Mouse (Mus musculus): ENCODE measurements around the gene Ucp3. TPM values are rescaled to one million over a fixed set of nuclear protein-coding genes. Genes with fewer than 3 reads are reported as not detected.

Gene Ucp3
- 0.44 TPM for total RNA-seq (2023)

GRCm38 (mm10) chr7:100472777-100473176 lies at the start of gene Ucp3:
Ucp3 (plus strand) TSS chr7:100472990.

GRCm38 (mm10) chr7:100493117-100493483 lies 20.3 kb downstream of the Ucp3 start, which contains the start of gene Ucp2:
Ucp2 (plus strand) TSS chr7:100493337.

GRCm38 (mm10) chr7:100514573-100514972 lies 41.8 kb downstream of the Ucp3 start, which contains the start of gene Dnajb13:
Dnajb13 (minus strand) TSS chr7:100514960.

Other genes with a start within 250 kb of the Ucp3 start
- 35.4 TPM for gene Pgm2l1, start 245.6 kb upstream of the Ucp3 start, total RNA-seq (2023)
- not detected for gene P4ha3, start 187.5 kb upstream of the Ucp3 start, total RNA-seq (2023)
- gene C2cd3, start 100.8 kb upstream of the Ucp3 start, total RNA-seq (2023), result 79.2 TPM
- 35.8 TPM for gene Ppme1, start 100.7 kb upstream of the Ucp3 start, total RNA-seq (2023)
- gene Ucp2, start 20.3 kb downstream of the Ucp3 start, total RNA-seq (2023), result 987 TPM
- 3.3 TPM for gene Dnajb13, start 42.0 kb downstream of the Ucp3 start, total RNA-seq (2023)
- 4.6 TPM for gene Coa4, start 64.1 kb downstream of the Ucp3 start, total RNA-seq (2023)
- gene Rab6a, start 134.4 kb downstream of the Ucp3 start, total RNA-seq (2023), result 56.3 TPM
- gene Mrpl48, start 135.3 kb downstream of the Ucp3 start, total RNA-seq (2023), result 30.6 TPM
- gene Plekhb1, start 189.4 kb downstream of the Ucp3 start, total RNA-seq (2023), result not detected
- gene Fam168a, start 233.6 kb downstream of the Ucp3 start, total RNA-seq (2023), result 50.3 TPM